Mouse (Mus musculus) adipocyte (in vitro differentiated cells): ENCODE results near the gene Arpc2.

ENCODE experiments used
- DNase-seq: peaks from one replicate; pipeline ENCODE4 v3.0.0-alpha.2; 2016; ENCODE audit warnings: low spot score

Arpc2 gene

DNA sequence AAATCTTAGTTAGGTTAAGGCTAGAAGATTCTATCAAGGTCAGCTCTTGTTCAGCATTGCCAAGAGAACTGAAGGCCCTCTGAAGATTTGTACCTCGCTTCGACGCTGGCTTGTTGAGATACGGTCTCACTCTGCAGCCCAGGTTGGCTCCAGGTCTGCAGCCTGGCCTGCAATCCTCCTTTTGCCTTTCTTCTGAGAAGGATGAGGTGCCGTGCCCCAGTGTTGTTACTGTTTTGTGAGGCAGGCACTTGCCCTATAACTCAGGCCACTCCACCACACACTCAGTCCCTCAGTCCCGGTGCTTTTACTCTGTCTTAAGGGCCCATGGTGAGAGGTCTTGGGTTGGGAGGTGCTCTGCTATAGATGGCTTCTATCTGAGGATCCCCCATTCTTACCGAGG, 66.3 kb downstream of the Arpc2 start:
- DNase-seq: no peak

DNA sequence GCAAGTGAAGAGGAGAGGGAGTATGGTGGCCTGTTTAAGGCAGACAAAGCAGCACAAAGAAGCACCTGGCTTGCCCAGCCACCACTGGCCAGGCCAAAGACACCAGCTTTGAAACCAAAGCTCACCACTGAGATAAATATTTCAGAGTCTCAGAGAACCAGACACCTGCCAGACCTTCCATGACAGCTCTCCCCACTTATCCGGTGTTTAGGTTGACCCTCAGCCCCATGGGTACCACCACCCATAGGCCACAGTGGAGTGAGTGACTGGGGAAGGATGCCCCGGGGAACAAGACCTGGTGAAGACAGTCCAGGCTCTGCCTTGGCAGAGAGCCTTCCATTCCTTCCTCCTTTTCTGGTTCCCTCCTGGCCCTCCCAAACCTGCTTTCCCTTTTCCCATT, 67.0 kb downstream of the Arpc2 start:
- DNase-seq: no peak

DNA sequence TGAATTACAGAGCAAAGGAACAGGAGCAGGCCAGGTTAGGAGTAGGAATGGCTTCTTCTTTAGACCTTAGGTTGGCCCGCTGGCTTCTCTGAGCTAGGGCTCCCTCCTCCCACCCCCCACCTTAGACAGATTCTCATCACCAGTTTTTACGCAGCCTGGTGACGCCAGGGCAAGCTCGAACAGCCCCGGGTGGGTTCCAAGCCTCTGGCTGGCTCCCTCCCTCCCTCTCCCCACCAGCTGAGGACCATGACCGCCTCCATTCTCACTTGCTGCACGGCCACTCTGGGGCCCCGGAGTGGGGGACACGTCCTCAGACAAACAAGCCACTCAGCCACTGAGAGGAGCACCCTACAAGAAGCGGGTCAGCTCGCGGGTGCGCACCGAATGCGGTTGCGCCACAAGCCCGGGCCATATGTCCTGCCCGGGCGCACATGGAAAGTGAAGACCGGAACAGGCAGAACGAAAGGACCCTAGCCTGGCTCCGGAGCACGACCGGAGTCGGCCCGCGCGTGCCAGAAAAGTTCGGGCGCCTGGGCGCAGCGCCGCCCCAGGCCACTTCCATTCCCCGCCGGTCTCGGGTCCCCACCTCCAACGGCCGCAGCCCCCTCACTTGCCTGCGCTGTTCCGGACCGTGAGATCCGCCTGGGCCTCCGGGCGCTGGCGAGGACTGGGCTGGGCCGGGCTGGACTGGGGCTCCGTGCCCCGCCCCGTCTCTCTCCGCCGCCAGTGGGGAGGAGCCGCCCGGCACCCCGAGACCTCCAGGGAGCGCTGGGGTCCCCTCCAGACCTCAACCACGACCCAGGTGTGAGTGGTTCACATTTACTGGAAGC, 67.8 kb downstream of the Arpc2 start:
- DNase-seq: peak; percentile 68

DNA sequence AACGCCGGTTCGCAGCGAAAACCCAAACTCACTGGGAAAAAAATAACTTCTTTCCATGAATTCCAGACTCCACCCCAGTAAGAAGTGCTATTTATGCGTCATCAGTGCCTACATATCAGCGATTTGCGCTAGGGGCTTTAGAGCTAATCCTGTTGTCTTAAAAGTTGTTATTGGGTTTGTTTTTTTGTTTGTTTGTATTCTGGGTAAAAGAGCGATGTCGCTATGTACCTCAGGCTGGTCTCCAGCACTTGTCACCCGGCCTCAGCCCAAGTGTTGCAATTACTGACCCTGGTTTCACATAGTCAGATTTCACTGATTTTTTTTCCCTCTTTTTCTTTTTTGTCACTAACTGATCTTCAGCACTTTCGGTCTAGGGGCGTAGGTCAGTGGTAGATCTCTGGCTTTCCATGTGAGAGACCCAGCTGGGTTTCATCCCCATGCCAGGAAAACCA, 68.5 kb downstream of the Arpc2 start:
- peak; percentile 87 for DNase-seq

DNA sequence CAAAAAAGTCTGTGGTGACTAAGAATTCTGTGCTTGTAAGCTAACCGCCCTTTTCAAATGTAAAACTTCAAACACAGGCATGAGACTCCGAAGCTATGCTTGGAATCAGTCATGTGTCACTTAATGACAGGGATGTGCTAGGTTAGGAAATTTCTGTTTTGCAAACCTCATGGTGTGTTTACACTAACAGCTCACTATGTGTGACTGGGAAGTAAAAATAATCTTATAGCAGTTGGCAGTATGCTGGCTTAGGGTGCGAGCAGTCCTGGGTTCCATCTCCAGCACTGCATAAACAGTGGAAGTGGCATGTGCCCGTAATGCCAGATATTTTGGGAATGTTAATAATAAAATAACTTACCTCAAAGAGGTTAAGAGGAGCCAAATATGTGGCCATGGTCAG, 69.1 kb downstream of the Arpc2 start:
- no peak for DNase-seq

DNA sequence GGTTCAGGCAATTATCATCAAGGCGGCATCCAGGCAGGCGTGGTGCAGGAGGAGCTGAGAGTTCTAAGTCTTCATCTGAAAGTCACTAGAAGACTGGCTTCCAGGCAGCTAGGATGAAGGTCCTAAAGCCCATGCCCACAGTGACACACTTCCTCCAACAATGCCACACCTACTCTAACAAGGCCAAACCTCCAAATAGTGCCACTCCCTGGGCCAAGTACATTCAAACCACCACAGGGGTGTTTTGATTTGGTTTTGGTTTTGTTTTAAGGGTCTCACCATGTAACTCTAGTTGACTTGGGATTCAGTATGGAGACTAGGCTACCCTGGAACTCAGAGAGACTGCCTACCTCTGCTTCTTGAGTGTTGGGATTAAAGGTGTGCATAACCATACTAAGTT, 69.6 kb downstream of the Arpc2 start, which contains the start of gene Tmbim1:
Tmbim1 (minus strand) TSS at position 101 of the 400 bp plus-strand sequence.
- no peak for DNase-seq

DNA sequence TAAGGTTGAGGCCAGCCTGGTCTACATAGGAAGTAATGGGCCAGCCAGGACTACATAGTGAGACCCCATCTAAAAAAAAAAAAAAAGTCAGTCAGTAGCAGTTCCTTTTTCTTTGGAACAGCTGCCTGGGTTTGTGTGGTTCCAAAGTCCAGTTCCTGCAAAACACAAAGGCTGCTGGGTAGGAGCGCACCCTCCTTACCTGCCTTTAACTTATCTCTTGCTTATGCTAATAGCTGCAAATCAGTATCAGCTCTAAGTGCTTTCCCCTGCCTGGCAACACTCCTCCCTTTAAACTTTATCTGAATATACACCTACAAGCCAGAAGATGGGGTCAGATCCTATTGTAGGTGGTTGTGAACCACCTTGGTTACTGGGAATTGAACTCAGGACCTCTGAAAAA, 71.3 kb downstream of the Arpc2 start:
- no peak for DNase-seq

DNA sequence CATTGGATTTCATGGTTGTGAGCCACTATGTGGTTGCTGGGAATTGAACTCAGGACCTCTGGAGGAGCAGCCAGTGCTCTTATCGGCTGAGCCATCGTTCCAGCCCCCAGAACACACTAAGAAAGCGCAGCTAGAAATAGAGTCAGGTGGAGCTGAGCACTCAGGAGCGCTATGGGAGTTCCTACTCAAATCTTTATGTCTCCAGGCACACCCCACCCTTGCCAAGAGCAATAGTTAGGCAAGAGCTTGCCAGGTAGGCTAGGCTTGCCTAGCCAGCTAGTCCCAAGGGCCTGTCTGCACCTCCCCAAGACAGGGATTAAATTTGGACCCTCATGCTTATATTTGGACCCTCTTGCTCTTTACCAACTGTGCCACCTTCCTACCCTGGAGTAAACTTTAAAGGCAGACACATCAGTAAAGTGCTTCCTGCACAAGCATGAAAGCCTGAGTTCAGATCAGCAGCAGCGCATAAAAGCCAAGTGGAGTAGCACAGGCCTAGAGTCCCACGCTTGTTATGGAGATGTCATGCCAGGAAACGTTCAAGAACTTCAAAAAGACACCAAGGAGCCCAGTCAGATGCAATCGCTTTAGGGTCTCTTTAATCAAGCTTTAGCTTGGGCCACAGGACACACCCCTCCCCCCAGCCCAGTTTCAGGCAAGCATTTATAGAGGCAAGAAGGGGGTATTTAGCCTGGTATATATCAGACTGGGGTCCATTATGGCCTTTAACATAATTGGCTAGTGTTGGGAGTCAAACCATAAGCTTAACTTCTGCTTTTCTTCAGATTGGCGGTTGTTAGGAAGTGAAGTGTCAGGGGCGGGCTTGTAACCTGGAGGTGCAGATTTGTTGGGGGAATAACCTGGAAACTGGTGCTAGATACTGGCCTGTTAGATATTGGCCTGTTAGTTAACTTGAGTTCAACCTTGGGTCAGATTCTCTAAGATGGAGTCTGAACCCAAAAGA, 72.4 kb downstream of the Arpc2 start:
- DNase-seq: no peak

DNA sequence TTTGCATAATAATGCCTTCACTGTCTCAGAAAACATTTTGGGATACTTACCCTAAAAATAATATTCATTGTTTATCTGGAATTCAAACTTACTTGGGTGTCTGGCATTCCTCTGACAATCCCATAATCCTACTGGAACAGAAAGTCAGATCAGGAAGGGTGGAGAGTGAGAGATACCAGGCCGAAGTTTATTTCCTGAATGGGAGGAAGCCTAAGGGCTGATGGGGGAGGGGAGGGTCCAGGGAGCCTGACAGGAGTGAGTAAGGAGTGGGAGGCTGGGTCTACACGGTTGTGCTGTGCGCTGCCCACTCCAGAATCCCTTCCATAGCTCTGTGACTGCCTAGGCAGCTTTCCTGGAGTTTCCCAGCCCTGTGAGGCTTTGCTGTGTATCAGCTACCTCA, 73.9 kb downstream of the Arpc2 start:
- no peak for DNase-seq

DNA sequence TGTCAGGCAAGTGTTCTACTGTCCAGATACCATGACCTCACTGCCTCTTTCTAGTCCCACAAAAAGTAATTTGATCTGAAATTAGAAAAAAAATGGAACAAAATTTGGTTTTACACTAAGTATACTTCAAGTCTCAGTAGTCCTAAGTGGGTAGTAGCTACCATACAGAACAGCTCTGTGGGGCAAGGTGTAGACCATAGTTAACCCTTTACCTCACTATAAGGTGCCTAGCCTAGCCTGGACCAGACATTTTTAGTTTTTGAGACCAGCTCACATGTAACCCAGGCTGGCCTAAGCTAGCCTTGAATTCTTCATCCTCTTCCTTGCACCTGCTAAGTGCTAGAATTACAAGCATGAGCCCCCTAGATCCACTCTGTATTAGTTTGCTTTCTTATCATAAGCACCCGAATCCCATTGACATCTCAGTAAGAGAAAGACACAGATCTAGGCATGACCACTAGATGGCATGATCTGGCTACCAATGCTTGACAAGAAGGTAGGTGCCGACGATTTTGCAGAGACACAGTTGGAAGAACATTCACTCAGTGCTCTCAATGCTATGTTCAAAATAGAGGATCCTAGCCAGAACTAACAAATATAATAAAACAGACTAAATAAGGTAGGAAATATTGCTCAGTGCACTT, 77.3 kb downstream of the Arpc2 start:
- DNase-seq: peak; percentile 88

DNA sequence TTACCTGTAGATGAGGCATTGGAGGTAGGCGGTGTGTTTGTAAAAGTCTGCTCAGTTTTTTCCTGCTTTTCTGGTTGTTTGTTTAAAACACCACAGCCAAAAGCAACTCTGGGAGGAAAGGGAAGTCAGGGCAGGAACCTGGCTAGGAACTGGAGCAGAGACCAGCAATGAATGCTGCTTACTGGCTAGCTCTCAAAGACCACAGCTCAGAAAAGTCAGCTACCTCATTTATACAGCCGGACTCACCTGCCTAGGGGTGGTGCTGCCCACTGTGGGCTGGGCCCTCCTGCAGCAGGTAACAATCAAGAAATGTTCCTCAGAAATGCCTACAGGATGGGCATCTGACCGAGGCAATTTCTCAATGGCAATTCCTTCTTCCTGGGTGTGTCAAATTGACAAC, 78.9 kb downstream of the Arpc2 start:
- DNase-seq: no peak

DNA sequence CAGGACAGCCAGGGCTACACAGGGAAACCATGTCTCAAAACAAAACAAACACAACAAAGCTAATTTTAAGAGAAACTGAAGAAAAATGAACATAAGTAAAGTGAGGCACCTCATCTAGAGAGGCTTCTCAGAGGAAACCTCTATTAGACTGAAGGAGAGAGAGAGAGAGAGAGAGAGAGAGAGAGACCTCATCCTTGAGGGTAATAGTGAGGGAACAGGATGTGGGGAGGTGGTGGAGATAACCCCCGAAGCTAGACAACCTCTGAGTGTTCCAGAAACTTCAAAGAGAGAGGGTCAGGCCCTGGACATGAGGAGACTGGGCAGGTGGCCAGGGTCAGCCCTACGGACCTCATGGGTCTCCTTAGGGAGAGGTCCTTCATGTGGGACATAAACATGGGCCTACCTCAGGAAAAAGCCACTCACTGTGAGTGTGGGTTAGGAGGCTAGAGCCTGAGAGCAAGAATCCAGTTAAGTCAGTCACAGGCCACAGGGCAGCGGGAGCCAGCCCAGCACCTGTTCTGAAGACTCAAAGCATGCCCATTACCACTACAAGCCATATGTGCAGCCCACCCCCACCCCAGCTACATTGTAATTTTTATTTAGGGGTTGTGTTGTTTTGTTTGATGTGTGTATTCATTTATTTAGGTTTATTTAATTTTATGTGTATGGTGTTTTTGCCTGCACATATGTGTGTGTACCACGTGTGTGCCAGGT, 80.4 kb downstream of the Arpc2 start:
- DNase-seq: no peak
